Mouse (Mus musculus) neural tube, embryonic 10.5 days (tissue): ENCODE results near the gene Olfr1151.

Source experiments
- DNase-seq: peaks from one replicate; pipeline ENCODE4 v3.0.0-alpha.2; 2017; ENCODE audit warnings: low spot score; ENCODE audit errors: extremely low spot score

Olfr1151 gene

GRCm38 (mm10) chr2:87855562-87855961 lies at the start of gene Olfr1151:
TSS of gene Olfr1151 (plus strand) at chr2:87855862.
- DNase-seq: no peak

DNA sequence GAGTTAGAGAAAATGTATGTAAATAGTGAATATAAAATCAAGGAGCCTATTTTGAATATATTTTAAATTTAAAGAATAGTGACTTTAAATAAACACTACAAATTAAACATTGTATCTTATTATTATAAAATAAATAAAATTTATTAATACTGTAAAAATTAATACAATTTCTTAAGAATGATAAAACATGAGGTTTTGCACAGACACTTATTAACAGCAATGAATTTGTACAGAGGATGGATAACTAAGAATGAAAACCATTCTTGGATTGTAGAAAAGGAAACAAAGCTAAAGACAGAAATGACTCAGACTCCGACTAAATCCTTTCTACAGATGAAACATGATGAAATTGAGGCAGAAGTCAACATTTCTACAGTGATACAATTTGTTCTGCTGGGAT lies 46.1 kb upstream of the Olfr1151 start, which contains the start of gene Olfr1145:
Olfr1145 (plus strand) TSS at position 301 of the 400 bp plus-strand sequence.
- DNase-seq: no peak

DNA sequence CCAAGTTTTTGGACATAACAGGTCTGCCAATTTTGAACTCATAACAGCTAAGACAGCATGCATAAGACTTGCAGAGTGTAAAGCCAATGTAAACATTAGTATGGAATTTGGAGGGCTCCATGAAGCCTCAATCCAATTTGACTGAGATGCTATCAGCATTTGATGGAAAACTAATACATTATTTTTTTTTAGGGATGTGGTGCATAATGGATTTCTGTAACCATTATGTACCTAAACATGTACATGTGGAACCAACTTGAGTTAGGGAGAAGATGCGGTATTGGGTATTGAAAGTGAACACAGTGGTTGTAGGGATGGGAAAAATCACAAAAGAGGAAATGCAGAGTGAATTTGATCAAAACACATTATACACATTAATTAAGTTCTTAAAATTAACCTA lies 25.4 kb upstream of the Olfr1151 start, which contains the start of gene Olfr1148:
Olfr1148 (plus strand) TSS at position 301 of the 400 bp plus-strand sequence.
- DNase-seq: no peak

GRCm38 (mm10) chr2:87843693-87844092 lies 12.0 kb upstream of the Olfr1151 start, which contains the start of gene Olfr1150-ps1:
TSS of gene Olfr1150-ps1 (plus strand) at chr2:87843993.
- DNase-seq: no peak

DNA sequence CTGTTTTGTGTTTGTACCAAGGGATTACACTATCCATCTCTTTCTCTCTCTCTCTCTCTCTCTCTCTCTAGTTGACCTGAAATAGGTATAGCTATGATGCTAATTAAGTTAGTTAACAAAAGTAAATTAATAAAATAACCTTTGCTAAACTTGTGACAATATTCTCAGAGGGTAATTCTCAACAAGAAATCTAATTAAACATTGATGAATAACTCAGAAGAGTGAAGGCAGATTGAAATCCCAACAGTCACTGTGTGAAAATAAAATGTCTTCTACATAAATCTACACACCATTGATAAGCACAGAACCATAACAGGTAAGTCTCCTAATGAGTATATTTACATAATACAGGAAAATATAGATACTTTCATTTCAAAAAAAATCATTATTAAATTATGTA lies 10.5 kb downstream of the Olfr1151 start, which contains the start of gene Olfr1152:
Olfr1152 (plus strand) TSS at position 301 of the 400 bp plus-strand sequence.
- DNase-seq: no peak

DNA sequence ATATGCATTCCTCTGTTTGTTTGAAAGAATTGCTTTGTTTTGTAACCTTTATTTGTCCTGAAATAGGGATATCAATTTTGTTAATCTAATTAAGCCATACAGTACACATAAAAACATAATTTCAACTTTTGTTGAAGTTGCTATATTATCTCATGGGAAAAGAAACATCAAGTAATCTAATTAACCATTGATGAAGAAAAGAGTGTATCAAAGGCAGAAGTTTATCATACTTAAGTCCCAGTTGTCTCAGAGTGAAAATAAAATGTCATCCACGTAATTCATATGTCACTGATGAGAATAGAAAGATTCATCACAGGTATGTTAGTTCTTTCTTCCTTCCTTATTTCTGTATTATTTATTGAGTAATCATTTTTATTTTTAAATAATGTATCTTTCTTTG lies 39.0 kb downstream of the Olfr1151 start, which contains the start of gene Olfr1153:
Olfr1153 (plus strand) TSS at position 301 of the 400 bp plus-strand sequence.
- DNase-seq: no peak

- no peak for DNase-seq
Measured at GRCm38 (mm10) chr2:87905066-87905465, 49.4 kb downstream of the Olfr1151 start, which contains the start of gene Olfr1154. TSS of gene Olfr1154 (minus strand) at chr2:87905166.
